Mouse (Mus musculus) embryonic stem cell, embryonic (primary cell): Measurements from ENCODE around the gene Gpr22.

ENCODE experiments used
- CTCF ChIA-PET, 4 experiments: fragments of 300-600 bp in 2 of 4; fragments of 350-600 bp in 2 of 4; sonication (Branson Sonifier 250); formaldehyde crosslinking; loops; one replicate each; lab custom pipeline; 2022; ENCODE audit warnings: inconsistent platforms in 2 of 4; lab: Charles Lee
- POLR2A ChIA-PET, 4 experiments: fragments of 300-600 bp in 2 of 4; fragments of 350-600 bp in 2 of 4; sonication (Branson Sonifier 250); formaldehyde crosslinking; loops; one replicate each; lab custom pipeline; 2022; ENCODE audit warnings: antibody characterized with exemption in 4 of 4, inconsistent platforms in 1 of 4; lab: Charles Lee

The Gpr22 gene

DNA sequence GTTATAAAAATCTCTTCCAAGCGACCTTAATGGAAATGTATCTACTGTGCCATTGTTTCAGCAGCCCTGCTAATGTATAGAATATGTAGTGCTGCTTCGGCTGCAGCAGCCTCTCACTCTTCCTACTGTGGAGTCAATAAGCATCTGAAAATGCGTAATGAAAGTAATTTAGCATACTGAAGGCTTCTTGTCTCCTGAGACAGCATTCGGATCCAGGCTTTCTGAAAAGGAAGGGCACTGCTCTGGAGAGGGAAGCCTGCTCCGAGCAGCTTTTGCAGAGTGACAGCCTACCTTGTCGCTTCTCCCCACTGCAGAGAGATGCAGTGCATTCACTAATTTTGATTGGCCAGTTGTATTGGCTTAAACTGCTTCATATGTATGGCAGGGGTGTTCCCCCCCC, at the start of gene Gpr22:
Gene Gpr22, minus strand, starts transcription at position 348 of the 400 bp plus-strand sequence.
- POLR2A ChIA-PET: no interaction called here

DNA sequence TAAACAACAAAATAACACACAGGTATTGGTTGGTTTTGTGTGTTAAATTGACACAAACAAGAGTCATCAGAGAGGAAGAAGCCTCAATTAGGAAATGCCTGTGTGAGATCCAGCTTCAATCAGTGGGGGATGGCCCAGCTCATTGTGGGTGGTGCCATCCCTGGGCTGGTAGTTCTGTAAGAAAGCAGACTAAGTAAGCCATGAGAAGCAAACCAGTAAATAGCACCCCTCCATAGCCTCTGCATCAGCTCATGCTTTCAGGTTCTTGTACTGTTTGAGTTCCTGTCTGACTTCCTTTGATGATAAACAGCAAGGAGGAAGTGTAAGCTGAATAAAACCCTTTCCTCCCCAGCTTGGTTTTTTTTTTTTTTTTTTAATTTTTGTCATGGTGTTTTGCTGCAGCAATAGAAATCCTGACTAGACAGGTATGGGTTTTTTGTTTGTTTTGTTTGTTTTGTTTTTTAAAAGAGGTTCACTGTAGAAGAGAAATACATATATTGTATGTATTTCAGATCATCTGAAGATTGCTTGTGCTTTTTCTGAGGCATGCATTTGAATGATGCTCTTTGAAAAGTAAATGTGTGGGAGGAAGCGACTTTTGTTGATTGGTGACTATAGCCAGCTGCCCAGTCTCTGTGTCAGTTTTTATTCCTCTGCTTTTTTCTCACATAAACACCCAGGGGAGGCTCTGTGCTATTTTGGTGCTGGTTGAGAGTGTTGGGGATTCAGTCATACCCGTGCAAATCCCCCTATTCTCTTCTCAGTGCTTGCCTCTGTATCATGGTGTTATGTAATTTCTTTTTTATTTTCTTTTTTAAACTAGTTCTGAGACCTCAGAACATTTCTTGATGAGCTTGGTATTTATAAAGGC, 42.4 kb upstream of the Gpr22 start:
- POLR2A ChIA-PET: interaction anchor here in 1 of 4 experiments (0.6 to 1.2 kb wide), 3 partner anchors 17 to 75 kb away, joined by 4 to 5 read pairs (median 4); no protein-coding TSS in a partner anchor
- CTCF ChIA-PET: interaction anchor here in 2 of 4 experiments (0.6 to 0.9 kb wide), 3 partner anchors 165 to 867 kb away, joined by 3 to 8 read pairs (median 4); no protein-coding TSS in a partner anchor

More for the DNA sequence above, at the start of gene Gpr22:
- CTCF ChIA-PET: no interaction called here

- ChIA-PET POLR2A (no interaction called here), CTCF (no interaction called here)
Observed at GRCm38 (mm10) chr12:31754465-31754864, 40.7 kb upstream of the Gpr22 start.

GRCm38 (mm10) chr12:31749846-31750245, 36.1 kb upstream of the Gpr22 start:
- ChIA-PET POLR2A (no interaction called here), CTCF (no interaction called here)

DNA sequence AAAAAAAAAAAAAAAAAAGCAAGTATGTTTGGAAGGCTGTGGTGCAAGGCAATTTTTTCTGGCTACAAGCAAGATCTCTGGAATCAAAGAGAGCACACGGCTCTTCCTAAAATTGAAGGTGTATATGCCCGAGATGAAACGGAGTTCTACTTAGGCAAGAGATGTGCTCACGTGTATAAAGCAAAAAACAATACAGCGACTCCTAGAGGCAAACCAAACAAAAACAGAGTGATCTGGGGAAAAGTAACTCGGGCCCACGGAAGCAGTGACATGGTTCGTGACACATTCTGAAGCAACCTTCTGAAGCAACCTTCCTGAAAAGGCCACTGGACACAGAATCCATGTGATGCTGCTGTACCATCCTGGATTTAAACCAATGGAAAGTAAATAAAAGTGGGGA, 33.6 kb upstream of the Gpr22 start:
- CTCF ChIA-PET: no interaction called here
- POLR2A ChIA-PET: interaction anchor here in 1 of 4 experiments (1.1 kb wide), 1 partner anchor 13 kb away, joined by 3 read pairs; no protein-coding TSS in a partner anchor

- CTCF ChIA-PET: interaction anchor here in 2 of 4 experiments (0.6 to 1.1 kb wide), 2 partner anchors 31 to 138 kb away, joined by 4 to 6 read pairs; no protein-coding TSS in a partner anchor
Observed at GRCm38 (mm10) chr12:31734616-31735015, 20.9 kb upstream of the Gpr22 start.

GRCm38 (mm10) chr12:31730126-31730525, 16.4 kb upstream of the Gpr22 start:
- POLR2A ChIA-PET: interaction anchor here in 1 of 4 experiments (1.1 to 1.2 kb wide), 2 partner anchors 13 to 14 kb away, joined by 3 read pairs; no protein-coding TSS in a partner anchor

More at GRCm38 (mm10) chr12:31734616-31735015, 20.9 kb upstream of the Gpr22 start:
- POLR2A ChIA-PET: interaction anchor here in 2 of 4 experiments (0.6 to 1.6 kb wide), 4 partner anchors 10 to 235 kb away, joined by 3 to 4 read pairs (median 3); partner anchors contain the start of gene Cbll1 (in 1 of the 2)

DNA sequence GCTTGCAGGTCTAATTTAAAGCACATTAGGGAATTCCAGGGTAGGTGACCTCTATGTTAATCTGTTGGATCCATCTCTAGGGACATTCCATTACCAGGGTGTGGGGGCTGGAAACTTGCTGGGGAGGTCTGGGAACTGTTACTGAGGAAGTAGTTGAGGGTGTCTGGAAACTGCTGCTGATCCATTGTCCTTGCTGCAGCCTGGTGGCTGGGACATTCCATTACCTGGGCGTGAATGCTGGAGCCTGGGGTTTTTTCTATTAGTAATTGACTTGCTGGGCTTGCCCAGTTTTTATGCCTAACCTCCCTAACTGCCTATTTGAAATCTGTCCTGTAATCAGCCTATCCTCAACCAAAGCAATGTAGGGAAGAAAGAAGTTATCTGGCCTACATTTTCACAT, 13.0 kb upstream of the Gpr22 start:
- CTCF ChIA-PET: interaction anchor here in 1 of 4 experiments (1.1 kb wide), 1 partner anchor 18 kb away, joined by 3 read pairs; no protein-coding TSS in a partner anchor
- POLR2A ChIA-PET: interaction anchor here in 2 of 4 experiments (0.7 to 2.5 kb wide), 7 partner anchors 42 to 387 kb away, joined by 3 to 11 read pairs (median 4); partner anchors contain the start of genes Cbll1 (in 1 of the 2) and Hbp1 (in 1 of the 2)

More at GRCm38 (mm10) chr12:31730126-31730525, 16.4 kb upstream of the Gpr22 start:
- CTCF ChIA-PET: interaction anchor here in 2 of 4 experiments (0.6 to 0.8 kb wide), 2 partner anchors 11 to 252 kb away, joined by 3 to 4 read pairs; no protein-coding TSS in a partner anchor

DNA sequence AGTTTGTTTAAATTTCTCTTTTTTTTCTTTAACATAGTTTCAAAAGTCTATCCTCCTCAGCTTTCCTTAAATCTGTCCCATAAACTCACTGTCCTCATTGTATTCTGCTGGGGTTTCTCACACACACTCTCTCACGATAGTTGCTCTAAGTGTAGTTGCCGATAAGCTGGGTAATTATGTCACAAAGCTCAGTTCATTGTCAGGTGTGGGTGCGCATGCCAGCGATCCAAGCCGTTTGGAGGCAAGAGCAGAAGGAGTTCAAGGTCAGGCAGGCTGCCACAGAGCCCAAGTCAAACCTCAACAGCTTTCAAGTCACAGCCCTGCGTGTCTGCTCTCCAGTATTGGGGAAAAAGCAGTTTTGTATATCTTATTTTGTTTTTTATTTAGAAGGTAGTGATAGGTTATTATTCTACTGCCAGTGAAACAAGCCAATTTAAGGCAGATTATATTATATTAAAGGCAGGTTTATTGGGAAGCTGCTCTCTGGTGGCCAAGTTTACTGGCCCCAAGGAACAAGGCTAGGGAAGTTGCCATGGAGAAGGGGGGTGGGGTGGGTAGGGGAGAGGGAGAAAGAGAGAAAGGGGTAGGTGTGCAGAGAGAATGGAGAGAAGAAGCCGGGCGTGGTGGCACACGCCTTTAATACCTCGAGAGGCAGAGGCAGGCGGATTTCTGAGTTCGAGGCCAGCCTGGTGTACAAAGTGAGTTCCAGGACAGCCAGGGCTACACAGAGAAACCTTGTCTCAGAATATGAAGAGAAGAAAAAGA, 11.9 kb upstream of the Gpr22 start:
- CTCF ChIA-PET: interaction anchor here in 2 of 4 experiments (0.6 to 1.1 kb wide), 4 partner anchors 19 to 157 kb away, joined by 3 read pairs; no protein-coding TSS in a partner anchor
- POLR2A ChIA-PET: interaction anchor here in 3 of 4 experiments (0.6 to 2.5 kb wide), 20 partner anchors 9 to 388 kb away, joined by 3 to 11 read pairs (median 4); partner anchors contain the start of genes Cbll1 (in 1 of the 3) and Hbp1 (in 1 of the 3)

GRCm38 (mm10) chr12:31724576-31724975, 10.8 kb upstream of the Gpr22 start:
- CTCF ChIA-PET: interaction anchor here in 2 of 4 experiments (0.6 to 1.1 kb wide), 3 partner anchors 46 to 101 kb away, joined by 3 read pairs; no protein-coding TSS in a partner anchor

DNA sequence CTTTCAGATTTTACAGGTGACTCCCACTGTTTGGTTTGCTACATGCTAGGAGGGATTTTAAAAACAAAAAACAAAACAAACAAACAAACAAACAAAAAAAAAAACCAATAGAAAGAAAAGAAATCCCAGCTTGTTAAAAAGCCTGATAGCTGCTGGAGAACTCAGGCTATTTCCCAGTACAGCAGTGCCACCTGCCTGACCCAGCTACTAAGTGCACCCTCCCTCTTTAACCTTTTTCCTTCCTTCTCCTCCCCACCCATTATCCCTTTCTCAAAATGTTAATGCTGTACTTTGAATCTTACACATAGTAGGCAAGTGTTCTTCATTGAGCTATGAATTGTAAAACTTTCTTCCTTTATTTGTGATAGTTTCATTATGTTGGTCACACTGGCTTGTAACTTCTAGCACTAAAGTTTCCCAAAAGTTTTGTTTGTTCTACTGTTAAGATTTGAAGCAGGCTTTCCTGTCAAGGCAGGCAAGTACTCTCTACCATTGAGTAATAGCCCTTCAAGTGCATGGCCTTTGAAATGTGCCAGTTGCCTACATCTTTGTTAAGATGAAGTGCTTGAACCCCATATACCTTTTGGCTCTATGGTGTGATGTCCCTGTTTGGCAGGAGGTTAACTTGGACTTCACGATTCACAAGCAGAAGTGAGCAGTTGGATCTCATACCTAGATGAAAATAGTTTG, 6.0 kb upstream of the Gpr22 start:
- ChIA-PET POLR2A (interaction anchor here in 3 of 4 experiments (0.6 to 1.3 kb wide), 7 partner anchors 16 to 230 kb away, joined by 3 to 5 read pairs (median 3); partner anchors contain the start of gene Hbp1 (in 1 of the 3)), CTCF (interaction anchor here (0.7 to 1.9 kb wide), 15 partner anchors 11 to 264 kb away, joined by 3 to 13 read pairs (median 3); no protein-coding TSS in a partner anchor)

More at GRCm38 (mm10) chr12:31724576-31724975, 10.8 kb upstream of the Gpr22 start:
- POLR2A ChIA-PET: interaction anchor here in 3 of 4 experiments (0.6 to 2.5 kb wide), 9 partner anchors 10 to 1065 kb away, joined by 3 to 11 read pairs (median 3); partner anchors contain the start of gene Hbp1 (in 1 of the 3)

GRCm38 (mm10) chr12:31714070-31714469, 323 bp upstream of the Gpr22 start:
- CTCF ChIA-PET: no interaction called here
- POLR2A ChIA-PET: no interaction called here

- CTCF ChIA-PET: no interaction called here
- POLR2A ChIA-PET: no interaction called here
Observed at GRCm38 (mm10) chr12:31712727-31713126, 1.0 kb downstream of the Gpr22 start.

DNA sequence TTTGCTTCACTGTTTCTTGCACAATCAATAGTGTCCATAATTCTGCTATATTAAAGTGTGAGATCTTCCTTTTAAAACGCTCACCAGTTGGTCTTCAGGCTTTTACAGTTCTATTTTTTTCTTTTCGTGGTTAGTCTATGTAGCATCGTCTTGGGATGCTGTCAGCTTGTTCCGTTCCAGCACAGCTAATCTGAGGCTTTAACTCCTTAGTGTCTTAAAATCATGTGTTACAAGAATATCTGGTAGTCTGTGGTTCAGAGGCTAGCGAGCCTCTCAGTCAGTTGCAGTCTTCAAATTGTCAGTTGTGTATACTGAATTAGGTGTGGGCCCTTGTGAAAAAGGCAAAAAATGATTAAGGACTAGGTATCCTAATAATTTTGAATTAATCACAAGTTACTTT, 1.5 kb downstream of the Gpr22 start:
- ChIA-PET POLR2A (interaction anchor here in 1 of 4 experiments (0.7 kb wide), 1 partner anchor 16 kb away, joined by 3 read pairs; no protein-coding TSS in a partner anchor), CTCF (no interaction called here)

DNA sequence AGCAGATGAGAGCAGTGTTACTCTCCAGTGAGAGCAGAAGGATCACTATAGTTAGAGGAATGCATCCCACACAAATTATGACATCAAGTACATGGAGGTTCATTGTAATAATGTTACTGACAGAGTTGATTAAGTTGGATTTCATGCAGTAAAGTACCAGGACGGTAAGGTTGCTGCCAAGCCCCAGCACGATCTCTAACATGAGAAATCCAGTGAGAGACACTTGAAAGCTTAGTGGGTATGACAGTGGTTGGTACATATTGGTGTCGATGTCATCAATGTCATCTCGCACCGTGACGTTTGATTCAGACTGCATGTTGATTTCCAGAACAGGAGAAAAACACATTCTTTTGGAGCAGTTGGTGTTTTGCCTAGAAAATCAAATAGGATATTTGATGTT, 4.1 kb downstream of the Gpr22 start:
- ChIA-PET CTCF (no interaction called here), POLR2A (interaction anchor here in 1 of 4 experiments (1.2 to 1.3 kb wide), 2 partner anchors 16 to 90 kb away, joined by 3 read pairs; no protein-coding TSS in a partner anchor)

- ChIA-PET POLR2A (no interaction called here), CTCF (no interaction called here)
Observed at GRCm38 (mm10) chr12:31707531-31707930, 6.2 kb downstream of the Gpr22 start.

DNA sequence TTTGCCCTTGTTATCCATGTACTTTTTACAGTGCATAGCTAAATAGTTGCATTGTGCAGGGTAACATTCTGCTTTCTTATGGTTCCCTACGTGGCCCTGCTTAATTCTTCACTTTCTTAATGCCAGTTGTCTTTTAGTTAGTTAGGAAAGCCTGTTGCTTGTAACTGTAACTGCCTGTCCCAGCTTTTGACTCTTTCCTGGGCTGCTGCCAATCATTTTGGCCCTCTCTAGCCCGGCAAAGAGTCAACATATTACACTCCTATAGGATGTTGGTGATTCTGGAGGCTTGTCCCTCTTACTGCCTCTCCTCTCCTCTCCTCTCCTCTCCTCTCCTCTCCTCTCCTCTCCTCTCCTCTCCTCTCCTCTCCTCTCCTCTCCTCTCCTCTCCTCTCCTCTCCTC, 7.6 kb downstream of the Gpr22 start:
- ChIA-PET CTCF (interaction anchor here in 1 of 4 experiments (1.3 kb wide), 1 partner anchor 11 kb away, joined by 4 read pairs; no protein-coding TSS in a partner anchor), POLR2A (interaction anchor here in 1 of 4 experiments (0.6 kb wide), 2 partner anchors 29 to 220 kb away, joined by 3 read pairs; no protein-coding TSS in a partner anchor)
